Mouse (Mus musculus): ENCODE results near the gene Dpp6. TPM values are rescaled to one million over a fixed set of nuclear protein-coding genes. Genes with fewer than 3 reads are reported as not detected.

Dpp6 gene
- polyA plus RNA-seq, 1 experiment from 2014 or later, result 15.0 TPM

DNA sequence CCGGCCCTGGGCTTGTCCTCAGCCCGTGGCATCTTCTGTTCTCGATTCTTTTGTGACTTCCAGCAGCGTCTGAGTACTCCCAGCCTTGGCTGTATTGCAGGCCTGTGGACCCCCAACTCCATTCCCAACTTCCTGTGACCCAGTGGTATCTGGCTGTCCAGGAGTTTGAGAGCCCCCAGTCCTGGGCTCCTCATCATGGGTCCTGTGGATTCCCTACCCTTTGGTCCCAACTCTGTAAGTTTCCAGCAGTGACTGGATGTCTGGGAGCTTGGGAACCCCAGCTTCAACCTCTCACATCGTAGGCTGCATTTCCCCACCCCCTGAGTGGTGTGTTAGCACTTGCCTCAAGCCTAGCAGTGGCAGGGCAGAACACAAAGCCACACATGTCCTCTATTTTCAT lies 220.8 kb downstream of the Dpp6 start:
- no peaks in the 10 kb centered on the region for H3K36me3 ChIP-seq (replicated peaks)
- 80% methylated on average over 5 of the region's 5 CpGs for WGBS
- no peak overlapping the region for H3K9ac ChIP-seq
- H3K4me2 ChIP-seq, result no peak overlapping the region
- no peaks in the 10 kb centered on the region for H3K4me1 ChIP-seq
- H3K4me3 ChIP-seq (replicated peaks), result no peak overlapping the region
- no peaks in the 10 kb centered on the region for H3K27me3 ChIP-seq
- no peak overlapping the region for H3K27ac ChIP-seq
- ATAC-seq (ENCODE audit: low FRiP score), result no peak
- H3K9me3 ChIP-seq, result no peaks in the 10 kb centered on the region

DNA sequence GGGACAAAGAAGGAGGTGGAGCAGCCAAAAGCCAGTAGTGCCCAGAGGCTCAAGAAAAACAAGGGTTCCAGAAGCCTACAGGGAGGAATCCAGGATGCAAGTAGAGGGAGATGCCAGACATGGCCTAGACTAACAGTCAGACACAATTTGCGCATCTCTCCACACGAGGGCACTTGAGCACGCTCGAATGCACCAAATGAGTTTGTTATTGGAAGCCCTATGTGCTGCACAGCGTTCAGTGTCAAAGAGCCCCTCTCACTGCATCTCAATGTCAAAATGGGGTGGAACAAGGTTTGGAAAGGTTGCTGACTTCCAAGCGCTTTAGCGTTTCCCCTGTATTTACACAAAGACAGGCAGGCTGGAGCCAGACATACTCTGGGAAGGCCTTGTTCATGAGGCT lies 231.2 kb downstream of the Dpp6 start:
- Histone ChIP-seq H3K36me3 (replicated peaks) (no peaks in the 10 kb centered on the region), H3K27me3 (peaks cover 25% of the 10 kb centered on the region), H3K4me2 (no peak overlapping the region), H3K9ac (no peak overlapping the region), H3K4me1 (peaks cover 16% of the 10 kb centered on the region), H3K4me3 (replicated peaks) (no peak overlapping the region), H3K9me3 (no peaks in the 10 kb centered on the region), H3K27ac (no peak overlapping the region)
- WGBS, result 15% methylated on average over 7 of the region's 7 CpGs
- peak; percentile 69 for ATAC-seq (ENCODE audit: low FRiP score)

DNA sequence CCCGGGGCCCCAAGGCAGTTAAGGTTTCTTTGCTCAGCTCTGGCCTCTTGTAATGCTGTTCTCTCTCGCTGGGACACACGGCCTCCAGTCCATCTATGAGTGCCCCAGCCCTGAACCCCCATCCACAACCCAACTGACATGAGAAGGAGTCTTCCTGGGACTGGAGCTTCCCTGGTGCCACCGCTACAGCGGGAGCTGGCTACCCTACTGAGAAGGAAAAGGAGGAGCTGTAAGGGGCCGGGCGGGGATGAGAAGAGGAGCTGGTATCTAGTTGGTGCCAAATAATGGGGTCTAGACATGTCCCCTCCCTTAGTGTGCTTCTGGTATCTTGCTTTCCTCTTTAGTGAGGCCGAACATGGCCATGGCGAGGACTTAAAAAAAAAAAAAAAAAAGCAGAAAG lies 231.9 kb downstream of the Dpp6 start:
- Histone ChIP-seq H3K27ac (no peak overlapping the region), H3K4me2 (peak overlapping the region; percentile 96), H3K36me3 (replicated peaks) (no peaks in the 10 kb centered on the region), H3K9ac (peak overlapping the region; percentile 72), H3K4me1 (peaks cover 16% of the 10 kb centered on the region), H3K4me3 (replicated peaks) (peak overlapping the region; percentile 57), H3K27me3 (peaks cover 25% of the 10 kb centered on the region), H3K9me3 (no peaks in the 10 kb centered on the region)
- ATAC-seq (ENCODE audit: low FRiP score), result peak; percentile 56
- 9% methylated on average over 9 of the region's 9 CpGs for WGBS

DNA sequence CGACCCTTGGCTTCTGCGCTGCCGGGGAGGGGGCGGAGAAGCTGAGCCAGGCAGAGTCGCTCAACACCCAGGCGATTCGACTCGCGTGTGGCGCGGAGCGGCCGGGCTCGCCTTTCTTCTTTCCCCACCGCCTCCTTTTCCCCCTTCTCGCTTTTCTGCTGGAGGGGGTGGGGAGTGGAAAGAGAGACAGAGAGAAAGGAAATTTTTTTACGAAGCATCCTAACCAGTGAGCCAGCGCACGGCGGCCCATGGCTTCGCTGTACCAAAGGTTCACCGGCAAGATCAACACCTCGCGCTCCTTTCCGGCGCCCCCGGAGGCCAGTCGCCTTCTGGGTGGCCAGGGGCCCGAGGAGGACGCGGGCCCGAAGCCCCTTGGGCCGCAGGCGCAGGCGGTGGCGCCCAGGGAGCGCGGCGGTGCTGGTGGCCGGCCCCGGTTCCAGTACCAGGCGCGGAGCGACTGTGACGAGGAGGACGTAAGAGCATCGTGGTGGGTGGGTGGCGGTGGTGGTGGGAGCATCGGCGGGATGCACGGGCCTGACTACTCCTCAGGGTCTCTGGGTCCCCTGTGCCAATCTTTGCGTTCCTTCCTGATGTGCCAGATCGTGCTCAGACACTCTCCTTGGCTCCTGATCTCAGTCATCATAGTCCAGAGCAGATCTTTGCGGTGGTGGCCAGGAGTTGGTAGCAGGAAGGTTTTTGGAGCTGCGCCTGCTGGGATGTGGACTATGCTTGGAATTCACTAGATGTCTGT lies 232.5 kb downstream of the Dpp6 start:
- peak overlapping the region; percentile 72 for H3K9ac ChIP-seq
- H3K27ac ChIP-seq, result no peak overlapping the region
- H3K4me1 ChIP-seq, result peaks cover 16% of the 10 kb centered on the region
- 2% methylated on average over 53 of the region's 55 CpGs for WGBS
- ATAC-seq (ENCODE audit: low FRiP score), result peak; percentile 58
- H3K36me3 ChIP-seq (replicated peaks), result no peaks in the 10 kb centered on the region
- H3K4me2 ChIP-seq, result peak overlapping the region; percentile 96
- H3K4me3 ChIP-seq (replicated peaks), result peak overlapping the region; percentile 57
- no peaks in the 10 kb centered on the region for H3K9me3 ChIP-seq
- H3K27me3 ChIP-seq, result peaks cover 25% of the 10 kb centered on the region

DNA sequence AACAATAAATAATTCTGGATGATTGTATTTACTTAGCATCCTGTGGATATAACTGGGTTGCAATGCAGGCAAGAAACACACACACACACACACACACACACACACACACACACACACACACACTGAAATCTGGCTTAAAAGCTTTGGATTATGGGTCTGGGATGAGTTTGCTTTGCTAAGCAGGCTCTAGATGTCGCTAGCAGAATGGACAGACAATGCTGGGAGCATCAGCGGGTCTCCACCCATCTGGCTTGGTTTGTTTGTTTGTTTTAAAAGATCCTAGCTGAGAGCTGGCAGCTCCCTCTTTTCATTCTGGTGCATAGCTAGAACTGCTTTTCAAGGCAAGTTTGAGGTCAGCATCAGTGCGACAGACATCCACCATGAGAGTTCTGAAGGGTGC lies 234.2 kb downstream of the Dpp6 start:
- H3K9me3 ChIP-seq, result no peaks in the 10 kb centered on the region
- H3K9ac ChIP-seq, result no peak overlapping the region
- H3K36me3 ChIP-seq (replicated peaks), result no peaks in the 10 kb centered on the region
- no peak for ATAC-seq (ENCODE audit: low FRiP score)
- H3K4me1 ChIP-seq, result peaks cover 16% of the 10 kb centered on the region
- H3K4me2 ChIP-seq, result no peak overlapping the region
- no peak overlapping the region for H3K4me3 ChIP-seq (replicated peaks)
- peaks cover 25% of the 10 kb centered on the region for H3K27me3 ChIP-seq
- H3K27ac ChIP-seq, result no peak overlapping the region
- 57% methylated on average over 3 of the region's 3 CpGs for WGBS

DNA sequence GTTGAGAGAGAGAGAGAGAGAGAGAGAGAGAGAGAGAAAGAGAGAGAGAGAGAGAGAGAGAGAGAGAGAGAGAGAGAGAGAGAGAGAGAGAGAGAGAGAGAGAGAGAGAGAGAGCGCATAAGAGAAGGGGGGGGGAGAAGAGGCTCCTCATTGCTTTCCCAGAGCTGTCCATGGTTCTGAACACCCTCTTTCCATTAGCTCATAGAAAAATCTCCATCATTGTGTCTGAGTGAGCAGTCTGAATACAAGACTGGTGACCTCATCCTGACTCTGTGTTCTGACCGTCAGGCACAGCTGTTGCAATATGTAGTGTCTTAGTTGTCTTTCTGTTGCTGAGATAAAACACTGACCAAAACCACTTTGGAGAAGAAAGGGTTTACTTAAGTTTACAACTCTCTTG lies 235.4 kb downstream of the Dpp6 start:
- Histone ChIP-seq H3K27ac (no peak overlapping the region), H3K4me1 (peaks cover 16% of the 10 kb centered on the region), H3K27me3 (peaks cover 25% of the 10 kb centered on the region), H3K36me3 (replicated peaks) (no peaks in the 10 kb centered on the region), H3K4me2 (no peak overlapping the region), H3K4me3 (replicated peaks) (no peak overlapping the region), H3K9me3 (no peaks in the 10 kb centered on the region), H3K9ac (no peak overlapping the region)
- ATAC-seq (ENCODE audit: low FRiP score), result no peak
- WGBS, result 9% methylated on average over 2 of the region's 2 CpGs

DNA sequence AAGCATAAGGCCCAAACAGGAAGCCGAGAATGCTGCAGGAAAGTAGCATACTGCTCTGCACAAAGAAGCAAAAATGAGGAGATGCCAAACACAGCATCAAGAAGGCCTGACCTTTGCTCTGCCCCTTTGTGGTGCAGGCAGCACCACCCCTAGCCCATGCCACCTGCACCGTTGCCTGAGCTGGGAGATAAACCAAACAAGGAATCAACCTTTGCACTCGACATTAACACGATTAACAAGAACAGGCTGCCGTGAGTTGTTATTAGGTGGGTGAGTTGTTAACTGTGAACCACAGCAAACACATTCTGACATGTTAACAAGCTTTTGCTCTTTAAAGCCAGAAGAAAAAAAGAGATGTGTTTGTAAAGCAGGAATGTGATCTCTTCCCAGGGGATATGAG lies 239.4 kb downstream of the Dpp6 start:
- ATAC-seq (ENCODE audit: low FRiP score), result no peak
- WGBS, result 61% methylated on average over 5 of the region's 5 CpGs
- 0 out of 2 replicates have a peak, but pooled peaks cover 1% of the 10 kb centered on the region for H3K27me3 ChIP-seq

DNA sequence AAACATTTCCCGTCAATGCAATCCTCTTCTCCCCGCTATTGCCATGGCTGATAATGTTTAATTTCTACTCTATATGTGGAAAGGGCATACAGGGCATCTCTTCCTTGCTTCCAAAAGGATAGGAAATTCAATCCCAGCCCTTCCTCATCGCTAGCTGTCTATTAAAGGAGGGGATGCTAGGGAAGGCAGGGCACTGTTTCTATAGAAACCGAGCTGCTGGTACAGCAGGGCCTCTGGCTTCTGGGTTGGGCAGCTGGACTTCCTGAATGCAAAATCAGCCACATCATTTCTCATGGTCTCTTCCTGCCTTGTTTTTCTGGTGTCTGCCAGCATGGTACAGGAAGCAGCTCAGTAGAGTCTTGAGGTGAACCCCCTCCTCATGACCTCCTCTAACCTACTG lies 243.1 kb downstream of the Dpp6 start:
- no peak overlapping the region for H3K4me3 ChIP-seq (replicated peaks)
- H3K27me3 ChIP-seq, result no peaks in the 10 kb centered on the region
- no peak overlapping the region for H3K9ac ChIP-seq
- 75% methylated on average over 4 of the region's 4 CpGs for WGBS
- no peak for ATAC-seq (ENCODE audit: low FRiP score)
- no peaks in the 10 kb centered on the region for H3K36me3 ChIP-seq (replicated peaks)
- peaks cover 8% of the 10 kb centered on the region; the same call in 1 of the 2 replicates for H3K4me1 ChIP-seq
- no peak overlapping the region for H3K27ac ChIP-seq
- no peaks in the 10 kb centered on the region for H3K9me3 ChIP-seq
- no peak overlapping the region for H3K4me2 ChIP-seq

More for the DNA sequence above, 239.4 kb downstream of the Dpp6 start:
- Histone ChIP-seq H3K4me2 (no peak overlapping the region), H3K36me3 (replicated peaks) (no peaks in the 10 kb centered on the region), H3K4me3 (replicated peaks) (no peak overlapping the region), H3K4me1 (peaks cover 8% of the 10 kb centered on the region; the same call in 1 of the 2 replicates), H3K9ac (no peak overlapping the region), H3K27ac (no peak overlapping the region), H3K9me3 (no peaks in the 10 kb centered on the region)

DNA sequence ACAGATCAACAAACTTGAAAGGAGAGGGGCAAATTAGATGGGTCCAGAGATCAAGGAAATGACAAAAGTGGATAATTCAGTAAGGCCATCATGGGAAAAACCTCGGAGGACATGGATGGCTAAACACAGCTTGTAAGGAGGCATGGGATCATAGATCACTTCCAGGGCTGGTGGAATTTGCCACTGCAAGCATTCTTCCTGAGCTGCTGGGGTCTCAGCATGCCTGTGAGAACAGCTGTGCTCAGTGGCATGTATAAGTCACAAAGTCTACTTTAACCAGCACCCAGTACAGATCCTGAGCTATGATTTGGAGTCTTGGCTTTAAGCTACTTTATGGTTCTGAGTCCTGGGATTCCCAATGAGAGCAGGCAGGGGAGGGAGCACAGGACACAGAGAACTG lies 246.9 kb downstream of the Dpp6 start:
- Histone ChIP-seq H3K27me3 (no peaks in the 10 kb centered on the region), H3K9me3 (no peaks in the 10 kb centered on the region), H3K36me3 (replicated peaks) (no peaks in the 10 kb centered on the region), H3K4me3 (replicated peaks) (no peak overlapping the region), H3K9ac (no peak overlapping the region), H3K4me2 (no peak overlapping the region), H3K27ac (no peak overlapping the region), H3K4me1 (peaks cover 8% of the 10 kb centered on the region; the same call in 1 of the 2 replicates)
- 63% methylated on average over 1 of the region's 1 CpGs for WGBS
- no peak for ATAC-seq (ENCODE audit: low FRiP score)

DNA sequence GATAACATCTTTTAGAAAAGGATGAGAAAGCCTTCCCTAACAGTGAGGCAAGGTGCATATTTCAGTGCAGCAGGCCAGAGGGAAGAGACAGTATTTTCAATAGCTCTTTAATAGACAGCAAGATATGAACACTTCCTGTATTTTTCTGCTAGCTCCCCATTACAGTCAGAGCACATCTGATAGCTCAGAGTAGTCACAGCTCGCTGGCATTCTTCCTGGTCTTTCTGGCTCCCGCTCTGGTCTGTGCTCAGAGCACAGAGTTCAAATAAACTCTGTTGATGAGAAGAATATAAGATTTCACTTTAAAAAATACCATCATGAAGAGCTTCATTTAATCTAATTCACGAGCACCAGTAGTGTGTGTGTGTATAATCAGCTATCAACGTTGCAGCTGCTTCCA lies 249.8 kb downstream of the Dpp6 start:
- Histone ChIP-seq H3K4me2 (no peak overlapping the region), H3K4me1 (no peaks in the 10 kb centered on the region), H3K27me3 (no peaks in the 10 kb centered on the region), H3K4me3 (replicated peaks) (no peak overlapping the region), H3K9me3 (no peaks in the 10 kb centered on the region), H3K36me3 (replicated peaks) (no peaks in the 10 kb centered on the region), H3K9ac (no peak overlapping the region), H3K27ac (no peak overlapping the region)
- no peak for ATAC-seq (ENCODE audit: low FRiP score)
- WGBS, result 83% methylated on average over 4 of the region's 4 CpGs

DNA sequence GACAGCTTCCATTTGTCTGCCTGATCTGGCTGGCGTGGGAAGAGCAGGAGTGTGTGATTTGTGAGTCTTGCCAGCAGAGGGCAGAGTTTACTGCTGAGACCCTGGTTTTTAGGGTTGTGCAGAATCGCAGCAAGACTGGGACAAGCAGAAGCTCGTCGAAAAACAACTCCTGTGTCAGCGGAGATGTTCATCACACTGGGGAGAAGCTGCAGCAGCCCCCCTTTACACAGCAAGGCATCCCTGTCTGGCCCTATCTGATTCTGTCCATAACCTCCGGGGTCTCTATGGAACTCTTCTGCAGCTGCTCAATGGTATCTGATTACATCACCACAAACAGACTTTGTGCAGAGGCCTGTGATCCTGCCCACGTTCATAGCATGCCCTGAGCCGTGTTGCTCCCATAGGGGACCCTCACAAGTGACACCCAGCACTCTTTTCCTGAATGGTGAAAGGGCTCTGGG lies 258.2 kb downstream of the Dpp6 start:
- H3K27me3 ChIP-seq, result no peaks in the 10 kb centered on the region
- H3K9me3 ChIP-seq, result no peaks in the 10 kb centered on the region
- 25% methylated on average over 8 of the region's 8 CpGs for WGBS
- no peak overlapping the region for H3K27ac ChIP-seq
- no peaks in the 10 kb centered on the region for H3K36me3 ChIP-seq (replicated peaks)
- peak; percentile 69 for ATAC-seq (ENCODE audit: low FRiP score)
- H3K4me3 ChIP-seq (replicated peaks), result no peak overlapping the region
- H3K4me2 ChIP-seq, result no peak overlapping the region; the same call in 1 of the 2 replicates
- no peaks in the 10 kb centered on the region for H3K4me1 ChIP-seq
- no peak overlapping the region for H3K9ac ChIP-seq

DNA sequence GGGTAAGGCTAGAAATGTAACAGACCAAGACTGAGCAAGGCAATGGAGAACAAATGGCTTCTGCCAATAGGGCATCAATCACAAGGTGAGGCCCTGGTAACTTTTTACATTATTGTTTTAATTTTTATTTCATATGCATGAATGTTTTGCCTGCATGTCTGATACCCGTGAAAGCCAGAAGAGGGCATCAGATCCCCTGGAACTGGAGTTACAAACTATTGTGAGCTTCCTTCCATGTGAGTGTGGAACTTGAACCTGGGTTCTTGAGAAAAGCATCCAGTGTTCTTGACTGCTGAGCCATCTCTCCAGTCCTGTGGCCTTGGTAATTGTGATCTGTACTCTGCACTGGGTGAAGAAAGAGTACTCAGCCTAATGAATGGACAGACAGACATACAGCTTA lies 259.0 kb downstream of the Dpp6 start:
- 41% methylated on average over 1 of the region's 1 CpGs for WGBS
- no peaks in the 10 kb centered on the region for H3K9me3 ChIP-seq
- no peaks in the 10 kb centered on the region for H3K36me3 ChIP-seq (replicated peaks)
- no peak overlapping the region for H3K4me3 ChIP-seq (replicated peaks)
- H3K27me3 ChIP-seq, result no peaks in the 10 kb centered on the region
- H3K4me2 ChIP-seq, result no peak overlapping the region
- H3K9ac ChIP-seq, result no peak overlapping the region
- no peak overlapping the region for H3K27ac ChIP-seq
- no peak for ATAC-seq (ENCODE audit: low FRiP score)
- no peaks in the 10 kb centered on the region for H3K4me1 ChIP-seq

DNA sequence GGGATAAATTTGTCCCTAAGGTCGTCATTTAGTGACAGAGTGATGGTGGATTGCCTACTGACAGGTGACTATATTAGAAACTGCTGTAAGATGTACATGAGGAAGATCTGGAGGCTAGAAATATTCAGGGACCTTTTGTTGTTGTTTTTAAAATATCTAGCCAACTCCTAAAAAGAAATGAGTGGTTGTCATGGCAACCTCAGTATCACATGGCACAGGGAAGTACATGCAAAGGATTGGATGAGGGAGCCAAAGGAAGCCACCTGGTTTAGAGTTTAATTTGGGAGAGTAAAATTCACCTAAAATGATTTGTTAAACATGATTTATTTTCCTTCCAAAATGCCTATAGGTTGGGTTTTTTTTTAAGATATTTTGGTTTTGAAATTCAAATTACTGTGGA lies 260.8 kb downstream of the Dpp6 start:
- no peak overlapping the region for H3K4me3 ChIP-seq (replicated peaks)
- H3K9ac ChIP-seq, result no peak overlapping the region
- no peak for ATAC-seq (ENCODE audit: low FRiP score)
- no peak overlapping the region for H3K27ac ChIP-seq
- H3K4me1 ChIP-seq, result no peaks in the 10 kb centered on the region
- no peak overlapping the region for H3K4me2 ChIP-seq
- H3K36me3 ChIP-seq (replicated peaks), result no peaks in the 10 kb centered on the region
- no peaks in the 10 kb centered on the region for H3K27me3 ChIP-seq
- no peaks in the 10 kb centered on the region for H3K9me3 ChIP-seq
- 69% methylated on average over 1 of the region's 1 CpGs for WGBS
